Mouse (Mus musculus): ENCODE data around the gene Ube2d2b. TPM values are rescaled to one million over a fixed set of nuclear protein-coding genes. Genes with fewer than 3 reads are reported as not detected.

The Ube2d2b gene
- polyA plus RNA-seq, 1 experiment from 2014 or later = 0.21 TPM

DNA sequence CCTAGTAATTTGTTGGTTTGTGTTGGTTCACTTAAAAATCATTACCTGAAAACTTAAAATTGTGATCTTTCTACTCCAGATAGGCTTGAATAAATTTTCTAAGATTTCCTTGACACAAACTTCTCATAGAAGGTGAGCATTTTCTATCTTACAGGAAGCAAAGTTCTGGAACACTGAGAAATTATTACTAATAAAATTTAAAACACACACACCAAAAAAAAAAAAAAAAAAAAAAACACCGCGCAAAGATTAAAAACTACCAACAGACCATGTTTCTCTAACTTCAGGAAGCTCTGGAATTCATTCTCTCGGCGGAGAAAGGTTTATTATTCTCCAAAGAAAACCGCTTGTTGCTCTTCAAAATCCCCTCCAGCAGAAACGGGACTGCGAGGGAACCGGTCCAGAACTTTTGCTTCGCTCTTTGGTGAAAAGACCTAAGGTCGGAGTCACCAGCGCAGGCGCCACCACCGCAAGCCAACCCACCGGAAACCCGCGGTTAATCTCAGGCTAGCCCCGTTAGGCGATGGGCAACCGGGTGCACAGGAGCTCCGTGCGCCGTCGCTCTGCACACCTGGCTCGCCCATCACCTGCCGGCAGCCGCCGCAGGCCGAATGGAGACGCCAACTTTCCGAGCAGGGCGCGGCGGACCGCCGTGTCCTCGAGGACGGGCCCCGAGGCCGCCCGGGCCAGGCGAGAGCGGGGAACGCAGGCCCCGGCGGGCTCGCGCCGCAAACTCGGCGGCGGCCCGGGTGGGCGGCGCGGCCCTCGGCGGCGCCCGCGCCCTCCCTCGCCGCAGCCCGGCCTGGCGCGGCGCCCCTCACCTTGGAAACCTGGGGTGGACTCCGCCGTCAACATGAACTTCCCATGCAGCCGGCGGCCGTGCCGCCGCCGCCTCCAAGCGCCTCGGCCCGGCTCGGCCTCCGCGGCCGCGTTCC, 38.3 kb downstream of the Ube2d2b start:
- under 1% methylated on average over 69 of the region's 82 CpGs for WGBS
- Histone ChIP-seq H3K4me1 (ENCODE audit: control insufficient read depth, insufficient read depth, low read length) (peaks cover 3% of the 10 kb centered on the region), H3K4me2 (ENCODE audit: low read depth, low read length) (peak overlapping the region; percentile 70), H3K36me3 (ENCODE audit: control insufficient read depth, insufficient read depth, low read length) (no peaks in the 10 kb centered on the region), H3K27me3 (ENCODE audit: control insufficient read depth, insufficient read depth, low read length) (no peaks in the 10 kb centered on the region), H3K27ac (ENCODE audit: low read length) (peak overlapping the region; percentile 96), H3K9ac (ENCODE audit: low read length) (peak overlapping the region; percentile 94), H3K9me3 (replicated peaks; ENCODE audit: control insufficient read depth, low read length) (no peaks in the 10 kb centered on the region), H3K4me3 (replicated peaks; ENCODE audit: low read length) (peak overlapping the region; percentile 89)
- peak; percentile 74 for ATAC-seq (ENCODE audit: insufficient read depth, low FRiP score)

DNA sequence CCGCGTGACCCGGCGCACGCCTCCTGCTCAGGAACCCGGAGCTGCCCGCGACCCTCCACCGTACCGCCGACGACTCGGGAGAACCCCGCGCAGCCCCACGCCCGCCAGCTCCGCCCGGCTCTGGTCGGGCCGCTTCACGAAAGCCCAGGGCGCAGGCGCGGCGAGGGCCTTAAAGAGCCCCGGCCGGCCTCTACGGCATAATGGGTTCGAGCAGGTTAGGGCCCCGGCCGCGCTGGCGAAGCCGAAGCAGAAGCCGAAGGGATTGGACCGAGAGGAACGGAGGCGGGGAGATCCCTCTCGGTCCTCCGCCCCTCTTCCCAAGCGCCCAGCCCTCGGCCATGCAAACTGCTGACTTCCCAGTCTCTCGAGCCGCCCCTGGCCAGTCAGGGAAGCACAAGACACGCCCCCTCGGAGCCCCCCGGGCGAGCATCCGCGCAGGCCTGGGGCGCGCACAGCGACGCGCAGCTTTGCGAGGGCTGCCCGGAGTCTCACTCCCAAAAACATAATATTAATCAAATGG, 39.1 kb downstream of the Ube2d2b start:
- H3K4me3 ChIP-seq (replicated peaks; ENCODE audit: low read length) = peak overlapping the region; percentile 89
- under 1% methylated on average over 58 of the region's 58 CpGs for WGBS
- H3K4me2 ChIP-seq (ENCODE audit: low read depth, low read length) = peak overlapping the region; percentile 70
- H3K9me3 ChIP-seq (replicated peaks; ENCODE audit: control insufficient read depth, low read length) = no peaks in the 10 kb centered on the region
- no peaks in the 10 kb centered on the region for H3K36me3 ChIP-seq (ENCODE audit: control insufficient read depth, insufficient read depth, low read length)
- peak overlapping the region; percentile 96 for H3K27ac ChIP-seq (ENCODE audit: low read length)
- ATAC-seq (ENCODE audit: insufficient read depth, low FRiP score) = peak; percentile 97
- peaks cover 6% of the 10 kb centered on the region for H3K4me1 ChIP-seq (ENCODE audit: control insufficient read depth, insufficient read depth, low read length)
- H3K9ac ChIP-seq (ENCODE audit: low read length) = peak overlapping the region; percentile 94
- no peaks in the 10 kb centered on the region for H3K27me3 ChIP-seq (ENCODE audit: control insufficient read depth, insufficient read depth, low read length)

DNA sequence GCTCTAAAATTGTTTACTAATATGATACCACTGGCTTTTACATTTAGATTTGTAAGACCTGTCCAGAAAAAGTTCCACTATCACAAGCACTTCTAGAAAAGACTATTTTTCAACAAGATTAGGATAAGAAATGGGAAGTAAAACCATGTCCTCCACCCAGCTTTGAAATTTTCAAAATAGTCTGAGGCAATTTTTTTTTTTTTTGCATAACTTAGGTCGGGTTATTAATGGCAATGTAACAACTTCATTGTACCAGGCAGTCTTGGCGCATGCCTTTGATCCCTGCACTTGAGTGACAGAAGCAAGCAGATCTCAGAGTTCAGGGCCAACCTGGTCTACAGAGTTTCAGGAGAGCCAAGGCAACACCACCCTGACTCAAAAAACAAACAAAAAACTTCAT, 39.8 kb downstream of the Ube2d2b start:
- Histone ChIP-seq H3K36me3 (ENCODE audit: control insufficient read depth, insufficient read depth, low read length) (no peaks in the 10 kb centered on the region), H3K4me2 (ENCODE audit: low read depth, low read length) (no peak overlapping the region), H3K4me1 (ENCODE audit: control insufficient read depth, insufficient read depth, low read length) (peaks cover 8% of the 10 kb centered on the region), H3K27ac (ENCODE audit: low read length) (no peak overlapping the region), H3K9me3 (replicated peaks; ENCODE audit: control insufficient read depth, low read length) (no peaks in the 10 kb centered on the region), H3K27me3 (ENCODE audit: control insufficient read depth, insufficient read depth, low read length) (no peaks in the 10 kb centered on the region), H3K4me3 (replicated peaks; ENCODE audit: low read length) (no peak overlapping the region), H3K9ac (ENCODE audit: low read length) (no peak overlapping the region)
- WGBS = 41% methylated on average over 2 of the region's 2 CpGs
- no peak for ATAC-seq (ENCODE audit: insufficient read depth, low FRiP score)

DNA sequence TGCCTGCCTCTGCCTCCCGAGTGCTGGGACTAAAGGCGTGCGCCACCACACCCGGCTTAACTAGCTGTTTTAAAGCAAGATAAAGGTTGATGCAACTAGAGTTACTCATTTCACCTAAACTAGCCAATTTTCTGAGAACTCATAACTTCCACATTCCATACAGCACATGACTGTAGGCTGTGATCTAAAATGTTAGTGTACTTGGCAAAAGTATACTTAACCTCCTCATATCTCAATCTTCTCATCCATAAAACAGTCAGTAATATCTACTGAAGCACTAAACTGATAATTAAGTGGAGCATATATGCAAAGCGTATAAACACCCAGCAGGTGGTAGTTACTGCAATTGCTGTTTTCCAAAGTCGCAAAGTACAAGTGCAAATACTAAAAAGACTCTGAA, 43.4 kb downstream of the Ube2d2b start:
- H3K36me3 ChIP-seq (ENCODE audit: control insufficient read depth, insufficient read depth, low read length) = no peaks in the 10 kb centered on the region
- H3K27me3 ChIP-seq (ENCODE audit: control insufficient read depth, insufficient read depth, low read length) = no peaks in the 10 kb centered on the region
- H3K27ac ChIP-seq (ENCODE audit: low read length) = peak overlapping the region; percentile 11
- 84% methylated on average over 6 of the region's 6 CpGs for WGBS
- no peaks in the 10 kb centered on the region for H3K9me3 ChIP-seq (replicated peaks; ENCODE audit: control insufficient read depth, low read length)
- no peak overlapping the region for H3K4me3 ChIP-seq (replicated peaks; ENCODE audit: low read length)
- no peak overlapping the region for H3K9ac ChIP-seq (ENCODE audit: low read length)
- H3K4me2 ChIP-seq (ENCODE audit: low read depth, low read length) = no peak overlapping the region
- peaks cover 5% of the 10 kb centered on the region; the same call in 1 of the 2 replicates for H3K4me1 ChIP-seq (ENCODE audit: control insufficient read depth, insufficient read depth, low read length)
- no peak for ATAC-seq (ENCODE audit: insufficient read depth, low FRiP score)

DNA sequence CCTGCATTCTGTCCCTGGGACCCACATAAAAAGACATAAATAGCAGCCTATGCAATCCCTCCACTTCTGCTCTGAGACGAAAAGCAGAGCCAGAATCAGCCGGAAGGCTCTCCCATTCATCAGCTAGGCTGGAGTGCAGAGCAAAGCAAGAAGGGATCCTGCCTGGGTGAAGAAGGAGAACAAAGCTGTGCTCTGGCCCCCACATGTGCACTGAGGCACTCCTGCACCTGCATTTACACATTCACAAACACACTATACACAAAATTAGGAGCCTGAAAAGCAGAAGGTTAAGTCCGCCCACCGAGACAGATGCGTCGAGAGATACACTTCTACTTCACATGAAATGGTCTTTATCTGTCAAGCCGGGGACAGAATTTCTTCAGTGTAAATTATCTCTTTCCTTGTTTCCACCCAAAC, 44.0 kb downstream of the Ube2d2b start:
- H3K36me3 ChIP-seq (ENCODE audit: control insufficient read depth, insufficient read depth, low read length) = no peaks in the 10 kb centered on the region
- 60% methylated on average over 7 of the region's 7 CpGs for WGBS
- H3K9me3 ChIP-seq (replicated peaks; ENCODE audit: control insufficient read depth, low read length) = no peaks in the 10 kb centered on the region
- peak; percentile 28 for ATAC-seq (ENCODE audit: insufficient read depth, low FRiP score)
- no peaks in the 10 kb centered on the region for H3K27me3 ChIP-seq (ENCODE audit: control insufficient read depth, insufficient read depth, low read length)
- H3K4me1 ChIP-seq (ENCODE audit: control insufficient read depth, insufficient read depth, low read length) = peaks cover 5% of the 10 kb centered on the region; the same call in 1 of the 2 replicates
- H3K4me3 ChIP-seq (replicated peaks; ENCODE audit: low read length) = 0 out of 2 replicates have a peak overlapping the region, but pooled peaks have one; percentile 4
- H3K4me2 ChIP-seq (ENCODE audit: low read depth, low read length) = peak overlapping the region; percentile 17; the same call in 1 of the 2 replicates
- peak overlapping the region; percentile 32; the same call in 1 of the 2 replicates for H3K9ac ChIP-seq (ENCODE audit: low read length)
- peak overlapping the region; percentile 11 for H3K27ac ChIP-seq (ENCODE audit: low read length)

DNA sequence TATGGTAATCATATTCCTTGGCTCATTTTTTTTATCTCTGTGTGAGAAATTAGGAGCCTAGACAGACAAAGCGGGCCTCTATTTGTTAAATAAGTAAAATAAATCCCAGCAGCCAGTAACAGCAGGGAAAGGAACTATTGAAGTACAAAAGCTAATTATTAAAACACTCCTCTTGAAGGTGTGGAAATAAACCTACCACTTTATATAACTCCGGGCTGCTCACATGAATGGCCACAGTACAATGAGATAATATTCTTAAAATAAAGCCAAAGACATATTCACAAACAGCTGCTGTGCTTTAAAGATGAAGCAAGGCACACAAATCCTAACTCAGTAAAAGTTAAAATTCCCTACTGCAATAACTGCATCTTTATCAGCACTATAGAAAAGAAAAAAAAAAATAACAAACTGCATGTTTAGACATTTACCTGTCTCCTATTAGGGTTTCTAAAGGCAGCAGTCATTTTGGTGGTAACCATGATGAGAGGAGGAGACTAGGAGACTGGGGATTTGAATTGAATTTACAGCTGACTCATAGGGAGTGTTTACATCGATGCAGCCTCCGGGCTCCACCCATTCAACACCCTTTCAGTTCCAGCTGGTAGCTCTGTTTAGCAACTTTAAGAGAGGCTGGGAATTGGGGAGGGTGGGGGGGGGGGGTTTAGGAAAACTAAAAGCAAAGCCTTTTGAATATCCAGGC, 44.8 kb downstream of the Ube2d2b start, which contains the start of gene Evi5:
Gene Evi5 (minus strand): TSS at position 547 of the 700 bp plus-strand sequence.
- peak within 1 kb of the TSS; percentile 11 for H3K27ac ChIP-seq (ENCODE audit: low read length)
- 30% methylated on average over 4 of the region's 4 CpGs for WGBS
- H3K4me2 ChIP-seq (ENCODE audit: low read depth, low read length) = peak within 1 kb of the TSS; percentile 17; the same call in 1 of the 2 replicates

DNA sequence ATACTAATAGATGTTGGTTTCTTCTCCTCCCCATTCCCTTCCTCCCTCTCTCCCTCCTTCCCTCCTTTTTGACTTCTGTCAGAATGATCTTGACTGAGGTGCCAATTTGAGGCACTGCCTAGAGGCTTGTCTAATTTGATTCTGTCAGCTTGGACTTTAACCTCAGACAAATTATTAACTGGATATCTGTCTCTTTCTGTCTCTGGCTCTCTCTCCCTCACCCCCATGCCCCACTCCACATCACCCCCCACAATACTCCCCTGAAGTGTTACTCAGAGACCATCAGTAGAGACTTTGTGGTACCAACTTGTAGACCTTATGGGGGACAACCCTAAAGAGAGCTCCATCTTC, 45.3 kb downstream of the Ube2d2b start:
- H3K27me3 ChIP-seq (ENCODE audit: control insufficient read depth, insufficient read depth, low read length) = no peaks in the 10 kb centered on the region
- H3K4me3 ChIP-seq (replicated peaks; ENCODE audit: low read length) = no peak overlapping the region
- H3K9ac ChIP-seq (ENCODE audit: low read length) = no peak overlapping the region
- no peak overlapping the region; the same call in 1 of the 2 replicates for H3K4me2 ChIP-seq (ENCODE audit: low read depth, low read length)
- no peaks in the 10 kb centered on the region for H3K9me3 ChIP-seq (replicated peaks; ENCODE audit: control insufficient read depth, low read length)
- H3K27ac ChIP-seq (ENCODE audit: low read length) = no peak overlapping the region
- peaks cover 5% of the 10 kb centered on the region; the same call in 1 of the 2 replicates for H3K4me1 ChIP-seq (ENCODE audit: control insufficient read depth, insufficient read depth, low read length)
- no peak for ATAC-seq (ENCODE audit: insufficient read depth, low FRiP score)
- H3K36me3 ChIP-seq (ENCODE audit: control insufficient read depth, insufficient read depth, low read length) = no peaks in the 10 kb centered on the region

More for the DNA sequence above, 44.8 kb downstream of the Ube2d2b start, which contains the start of gene Evi5:
- Histone ChIP-seq H3K9me3 (replicated peaks; ENCODE audit: control insufficient read depth, low read length) (no peaks in the 10 kb centered on the region), H3K4me1 (ENCODE audit: control insufficient read depth, insufficient read depth, low read length) (peaks cover 5% of the 10 kb centered on the region; the same call in 1 of the 2 replicates), H3K27me3 (ENCODE audit: control insufficient read depth, insufficient read depth, low read length) (no peaks in the 10 kb centered on the region), H3K4me3 (replicated peaks; ENCODE audit: low read length) (0 out of 2 replicates have a peak within 1 kb of the TSS, but pooled peaks have one; percentile 4), H3K9ac (ENCODE audit: low read length) (peak within 1 kb of the TSS; percentile 32; the same call in 1 of the 2 replicates), H3K36me3 (ENCODE audit: control insufficient read depth, insufficient read depth, low read length) (no peaks in the 10 kb centered on the region)
- peak; percentile 62; the same call in 1 of the 2 replicates for ATAC-seq (ENCODE audit: insufficient read depth, low FRiP score)

DNA sequence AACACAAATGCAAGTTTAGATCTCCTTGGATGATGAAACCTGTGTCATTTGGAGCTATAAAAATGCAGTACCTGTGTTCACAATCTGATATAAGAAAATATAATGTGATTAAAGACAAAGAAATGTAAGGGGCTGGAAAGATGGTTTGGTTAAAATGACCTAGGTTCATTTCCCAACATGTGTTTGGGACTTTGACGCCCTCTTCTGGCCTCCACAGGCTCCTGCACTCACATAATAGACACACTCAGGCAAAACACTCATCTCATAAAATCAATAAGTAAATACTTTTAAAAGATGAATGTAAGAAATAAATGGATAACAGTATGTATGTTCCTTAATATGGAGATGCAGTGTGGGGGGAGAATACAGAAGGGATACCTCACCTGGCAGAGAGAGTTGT, 47.2 kb downstream of the Ube2d2b start:
- Histone ChIP-seq H3K36me3 (ENCODE audit: control insufficient read depth, insufficient read depth, low read length) (no peaks in the 10 kb centered on the region), H3K9ac (ENCODE audit: low read length) (no peak overlapping the region), H3K4me3 (replicated peaks; ENCODE audit: low read length) (no peak overlapping the region), H3K4me2 (ENCODE audit: low read depth, low read length) (no peak overlapping the region), H3K4me1 (ENCODE audit: control insufficient read depth, insufficient read depth, low read length) (peaks cover 5% of the 10 kb centered on the region; the same call in 1 of the 2 replicates), H3K27me3 (ENCODE audit: control insufficient read depth, insufficient read depth, low read length) (no peaks in the 10 kb centered on the region), H3K9me3 (replicated peaks; ENCODE audit: control insufficient read depth, low read length) (no peaks in the 10 kb centered on the region), H3K27ac (ENCODE audit: low read length) (no peak overlapping the region)
- 82% methylated on average over 1 of the region's 1 CpGs for WGBS
- no peak for ATAC-seq (ENCODE audit: insufficient read depth, low FRiP score)

All from stomach, embryonic 16.5 days (tissue).